Mouse (Mus musculus): ENCODE data around the gene Proz. TPM values are rescaled to one million over a fixed set of nuclear protein-coding genes. Genes with fewer than 3 reads are reported as not detected.

Gene Proz
- total and polyA plus RNA-seq, 3 experiments: 0.12 to 0.54 TPM; not detected in 1

DNA sequence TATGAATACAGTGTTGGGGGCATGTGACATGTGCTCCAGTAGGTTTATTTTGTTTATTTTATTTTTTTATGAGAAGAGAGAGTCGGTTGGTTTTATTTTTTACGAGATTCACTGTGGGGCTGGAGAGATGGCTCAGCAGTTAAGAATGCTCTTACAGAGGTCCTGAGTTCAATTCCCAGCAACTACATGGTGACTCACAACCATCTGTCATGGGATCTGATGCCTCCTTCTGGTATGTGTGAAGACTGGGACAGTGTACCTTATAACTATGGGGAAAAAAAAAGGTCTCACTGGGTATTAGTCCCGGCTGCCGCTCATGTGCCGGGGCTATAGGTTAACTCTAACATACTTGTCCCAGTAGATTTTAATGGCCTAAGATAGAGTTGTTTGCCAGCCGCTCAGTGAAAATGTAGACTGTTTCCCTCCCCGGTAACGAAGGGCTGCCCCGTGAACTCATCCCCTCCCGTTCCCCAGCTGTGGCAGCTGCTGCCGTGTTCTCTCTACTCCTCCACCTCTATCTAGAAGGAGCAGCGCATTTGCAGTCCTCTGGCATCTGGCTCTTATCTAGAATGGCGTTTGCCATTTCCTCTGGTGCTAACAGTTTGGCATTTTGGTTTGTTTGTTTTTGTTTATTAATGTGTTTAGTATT lies 47.4 kb downstream of the Proz start (continued):
- TF ChIP-seq CHD1 (IDR thresholded peaks at IDR 0.05; ENCODE audit: low read depth, low read length) (no peak), USF1 (IDR thresholded peaks at IDR 0.05; ENCODE audit: low read depth, low read length) (no peak), NELFE (IDR thresholded peaks at IDR 0.05; ENCODE audit: low read depth, low read length) (peak; percentile 40; the same call in 1 of the 2 replicates)

DNA sequence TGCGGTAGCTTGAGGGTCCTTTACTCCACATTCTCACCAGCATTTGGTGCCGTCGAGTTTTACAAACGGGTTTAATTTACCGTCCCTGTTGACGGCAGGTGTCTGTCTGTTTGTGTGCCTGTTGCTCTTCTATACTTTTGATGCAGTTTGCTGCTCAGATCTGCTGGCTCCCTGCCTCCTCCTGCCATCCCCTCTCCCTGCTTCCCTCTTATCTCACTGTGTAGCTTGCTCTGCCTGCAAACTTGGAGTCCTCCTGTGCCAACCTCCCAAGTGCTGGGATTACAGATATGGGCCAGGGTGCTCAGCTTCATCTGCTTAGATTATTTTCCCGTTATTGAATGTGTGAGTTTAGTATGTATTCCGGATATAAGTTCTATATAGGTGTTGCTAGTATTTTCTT lies 48.3 kb downstream of the Proz start:
- peak overlapping the region; percentile 58 for H3K27ac ChIP-seq (ENCODE audit: control insufficient read depth, low read depth, low read length)
- no peaks in the 10 kb centered on the region for H3K9me3 ChIP-seq (replicated peaks; ENCODE audit: insufficient read depth, low read length)
- peaks cover 13 to 29% of the 10 kb centered on the region in 2 experiments for H3K36me3 ChIP-seq (ENCODE audit: control insufficient read depth in 1 of 2, insufficient read depth in 2 of 2, low read length in 2 of 2)
- peak; percentile 73 for DNase-seq (ENCODE audit: low read depth, low spot score)
- H3K4me1 ChIP-seq (ENCODE audit: control insufficient read depth in 1 of 2, insufficient read depth in 2 of 2, low read length in 2 of 2): peaks cover 18 to 28% of the 10 kb centered on the region in 2 experiments
- H3K79me2 ChIP-seq (ENCODE audit: control insufficient read depth, insufficient read depth, low read length, poor library complexity): peaks cover 75% of the 10 kb centered on the region
- no peak for TF ChIP-seq SMC3 (IDR thresholded peaks at IDR 0.05; ENCODE audit: low read depth, low read length)
- no peak for TF ChIP-seq TBP (IDR thresholded peaks at IDR 0.05; ENCODE audit: low read depth, low read length)
- no peak for TF ChIP-seq MEF2A (IDR thresholded peaks at IDR 0.05; ENCODE audit: extremely low read depth, insufficient replicate concordance, low read depth, low read length, poor library complexity, severe bottlenecking)
- no peak for TF ChIP-seq CTCF (IDR thresholded peaks at IDR 0.05 in 2 of 3, conservative IDR thresholded peaks at IDR 0.05 in 1 of 3; ENCODE audit: control insufficient read depth in 1 of 3, insufficient read depth in 1 of 3, low read depth in 2 of 3, low read length in 3 of 3, poor library complexity in 1 of 3, severe bottlenecking in 1 of 3)
- no peak for TF ChIP-seq NRF1 (IDR thresholded peaks at IDR 0.05; ENCODE audit: insufficient read depth, low read depth, low read length, poor library complexity, severe bottlenecking)
- TF ChIP-seq TAL1 (IDR thresholded peaks at IDR 0.05; ENCODE audit: low read length): peak; percentile 76
- peak; percentile 77 to 85 for TF ChIP-seq EP300 (IDR thresholded peaks at IDR 0.05; ENCODE audit: low read depth in 1 of 2, low read length in 2 of 2)
- peak; percentile 64; the same call in 1 of the 2 replicates for TF ChIP-seq MXI1 (IDR thresholded peaks at IDR 0.05; ENCODE audit: low read depth, low read length)
- peak; percentile 37; the same call in 1 of the 2 replicates for TF ChIP-seq MYB (IDR thresholded peaks at IDR 0.05; ENCODE audit: low read depth, low read length)
- TF ChIP-seq ZC3H11A (IDR thresholded peaks at IDR 0.05; ENCODE audit: low read depth, low read length): no peak
- peak; percentile 53; the same call in 1 of the 2 replicates for TF ChIP-seq ETS1 (IDR thresholded peaks at IDR 0.05; ENCODE audit: low read depth, low read length)
- no peak for TF ChIP-seq POLR2AphosphoS2 (IDR thresholded peaks at IDR 0.05; ENCODE audit: low read length)
- TF ChIP-seq GATA1 (IDR thresholded peaks at IDR 0.05; ENCODE audit: low read depth, low read length): peak; percentile 75
- TF ChIP-seq KAT2A (conservative IDR thresholded peaks at IDR 0.05; ENCODE audit: low read depth, low read length): no peak
- no peak for TF ChIP-seq ZNF384 (IDR thresholded peaks at IDR 0.05; ENCODE audit: low read depth, low read length)
- TF ChIP-seq BHLHE40 (IDR thresholded peaks at IDR 0.05; ENCODE audit: borderline replicate concordance, low read depth, low read length): no peak
- no peak for TF ChIP-seq CHD2 (IDR thresholded peaks at IDR 0.05; ENCODE audit: low read length)
- TF ChIP-seq RCOR1 (IDR thresholded peaks at IDR 0.05; ENCODE audit: low read depth, low read length): peak; percentile 53; the same call in 1 of the 2 replicates
- TF ChIP-seq UBTF (IDR thresholded peaks at IDR 0.05; ENCODE audit: borderline replicate concordance, insufficient read depth, low read depth, low read length): no peak
- TF ChIP-seq GABPA (IDR thresholded peaks at IDR 0.05; ENCODE audit: low read depth, low read length): no peak
- peak; percentile 87; the same call in 1 of the 2 replicates for TF ChIP-seq TCF12 (IDR thresholded peaks at IDR 0.05; ENCODE audit: low read depth, low read length)
- TF ChIP-seq MAFK (IDR thresholded peaks at IDR 0.05; ENCODE audit: borderline replicate concordance, low read depth, low read length): no peak
- 0 out of 2 replicates have a peak, but pooled peaks have one; percentile 41 for TF ChIP-seq MAZ (IDR thresholded peaks at IDR 0.05; ENCODE audit: low read depth, low read length)
- peak; percentile 25; the same call in 1 of the 2 replicates for TF ChIP-seq SIN3A (IDR thresholded peaks at IDR 0.05; ENCODE audit: low read length)
- peak overlapping the region in 1 of 2 experiments; percentile 12; a peak in 2 of 4 replicates for H3K4me3 ChIP-seq (ENCODE audit: control insufficient read depth in 1 of 2, insufficient read depth in 1 of 2, low read depth in 2 of 2, low read length in 2 of 2)
- H3K9ac ChIP-seq (ENCODE audit: control insufficient read depth, low read depth, low read length, poor library complexity, severe bottlenecking): peak overlapping the region; percentile 3; the same call in 1 of the 2 replicates
- no peaks in the 10 kb centered on the region for H3K27me3 ChIP-seq (ENCODE audit: control insufficient read depth in 1 of 2, insufficient read depth in 2 of 2, low read length in 2 of 2)

Data from MEL (cell line).